15 mouse cellular contexts compared by ENCODE assay signal in the genomic region with DNA sequence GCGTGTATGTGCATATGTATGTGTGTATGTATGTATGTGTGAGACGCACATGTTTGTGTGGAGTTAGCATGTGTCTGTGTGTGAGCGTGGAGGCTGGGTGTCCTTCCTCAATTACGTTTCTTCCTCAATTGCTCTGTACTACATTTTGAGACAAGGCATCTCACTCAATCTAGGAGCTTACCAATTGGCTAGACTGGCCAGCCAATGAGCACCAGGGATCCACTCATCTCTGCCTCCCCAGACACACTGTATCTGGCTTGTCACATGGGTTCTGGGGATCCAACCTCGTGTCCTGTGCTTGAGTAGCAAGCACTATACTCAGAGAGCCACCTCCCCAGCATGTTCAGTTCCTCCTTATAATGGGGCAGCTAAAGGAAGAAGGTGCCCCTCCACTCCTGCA.
"Had no signal": no experiment of that assay in that cellular context is flagged by ENCODE, and none has a peak within 500 bp of the region (broad histone marks: within the 10 kb centered on the region; RNA-seq: fewer than 3 reads in every experiment).

No protein-coding gene starts in this region.

- H3K27me3 ChIP-seq: liver, embryonic 13.5 days; lung, embryonic 15.5 days; midbrain, embryonic 13.5 days; neural tube, embryonic 13.5 days had no signal

- ATAC-seq: intestine, postnatal 0 days; liver, postnatal 0 days; midbrain, embryonic 13.5 days had no signal

- H3K9ac ChIP-seq: liver, embryonic 13.5 days; liver, postnatal 0 days; lung, embryonic 15.5 days; midbrain, embryonic 13.5 days; neural tube, embryonic 13.5 days had no signal

- H3K4me2 ChIP-seq: liver, embryonic 13.5 days; lung, embryonic 15.5 days; midbrain, embryonic 13.5 days; neural tube, embryonic 13.5 days had no signal

- H3K36me3 ChIP-seq: liver, embryonic 13.5 days; lung, embryonic 15.5 days; midbrain, embryonic 13.5 days; neural tube, embryonic 13.5 days had no signal

- DNase-seq: kidney, adult 8-10 months; kidney, postnatal 36 days; liver; liver, embryonic 13.5 days; liver, postnatal 0 days; lung, postnatal 14 days; right cerebral cortex, postnatal 25 days; thymus, adult 18-20 months; thymus, postnatal 14 days had no signal

- H3K27ac ChIP-seq: kidney, postnatal 0 days; liver, embryonic 13.5 days; lung, embryonic 15.5 days; macrophage; midbrain, embryonic 13.5 days; neural tube, embryonic 13.5 days had no signal

- H3K4me3 ChIP-seq: liver, embryonic 13.5 days; lung, embryonic 15.5 days; midbrain, embryonic 13.5 days; neural tube, embryonic 13.5 days had no signal

- H3K9me3 ChIP-seq: liver, embryonic 13.5 days; lung, embryonic 15.5 days; midbrain, embryonic 13.5 days; neural tube, embryonic 13.5 days had no signal
